Mouse (Mus musculus) T-helper 1 cell (primary cell): ENCODE measurements around the gene Gtpbp1.

Source experiments
- in situ Hi-C: fragments of 300-600 bp; cut with MboI, MseI; formaldehyde crosslinking; loops from one replicate; pipeline ENCODE4 v1.15.1; 2025; ENCODE audit warnings: high pct_unique_total_duplicates

Gene Gtpbp1

GRCm38 (mm10) chr15:79751772-79752171 is 61.1 kb downstream of the Gtpbp1 start:
- in situ Hi-C loops = no loop called here

GRCm38 (mm10) chr15:79752742-79753419 is 62.2 kb downstream of the Gtpbp1 start:
- in situ Hi-C loops = no loop called here

GRCm38 (mm10) chr15:79753420-79753752 is 62.7 kb downstream of the Gtpbp1 start:
- in situ Hi-C loops = no loop called here

DNA sequence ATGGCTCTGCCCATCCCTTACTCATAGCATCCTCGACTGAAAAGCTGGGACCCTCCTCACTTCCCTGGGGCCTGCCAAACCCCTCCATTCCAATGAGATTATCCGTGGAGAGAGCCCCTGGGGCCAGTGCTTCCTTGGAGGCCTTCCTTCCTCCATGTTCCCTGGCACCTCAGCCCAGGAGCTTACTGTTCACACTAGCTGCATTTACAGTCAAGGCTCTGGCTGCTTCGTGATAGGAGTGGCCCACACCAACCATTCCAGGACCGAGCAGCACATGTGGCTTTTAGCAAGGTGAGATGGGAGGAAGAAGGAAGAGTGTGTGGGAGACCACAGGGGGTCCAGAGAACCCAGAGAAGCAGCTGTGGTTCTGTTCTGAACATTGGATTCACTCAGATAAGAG is 63.2 kb downstream of the Gtpbp1 start:
- in situ Hi-C loops = no loop called here

DNA sequence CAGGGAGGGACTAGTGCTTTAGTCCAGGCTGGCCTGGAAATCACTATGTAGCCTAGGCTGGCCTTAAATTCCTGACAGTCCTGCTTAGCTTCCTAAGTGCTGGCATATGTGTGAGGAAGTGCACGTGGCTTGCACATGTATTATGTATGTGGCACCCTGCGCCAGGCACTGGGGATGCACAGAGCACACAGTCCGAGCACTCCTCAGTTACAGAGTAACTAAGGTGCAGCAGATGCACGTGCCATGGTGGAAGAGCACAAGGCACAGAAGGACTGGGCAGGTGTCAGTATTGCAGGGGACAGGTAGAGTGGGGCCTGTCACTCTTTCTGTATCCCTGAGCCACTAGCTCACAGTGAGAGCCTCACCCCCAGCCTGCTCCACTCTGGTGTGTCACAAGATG is 64.5 kb downstream of the Gtpbp1 start:
- in situ Hi-C loops = no loop called here

DNA sequence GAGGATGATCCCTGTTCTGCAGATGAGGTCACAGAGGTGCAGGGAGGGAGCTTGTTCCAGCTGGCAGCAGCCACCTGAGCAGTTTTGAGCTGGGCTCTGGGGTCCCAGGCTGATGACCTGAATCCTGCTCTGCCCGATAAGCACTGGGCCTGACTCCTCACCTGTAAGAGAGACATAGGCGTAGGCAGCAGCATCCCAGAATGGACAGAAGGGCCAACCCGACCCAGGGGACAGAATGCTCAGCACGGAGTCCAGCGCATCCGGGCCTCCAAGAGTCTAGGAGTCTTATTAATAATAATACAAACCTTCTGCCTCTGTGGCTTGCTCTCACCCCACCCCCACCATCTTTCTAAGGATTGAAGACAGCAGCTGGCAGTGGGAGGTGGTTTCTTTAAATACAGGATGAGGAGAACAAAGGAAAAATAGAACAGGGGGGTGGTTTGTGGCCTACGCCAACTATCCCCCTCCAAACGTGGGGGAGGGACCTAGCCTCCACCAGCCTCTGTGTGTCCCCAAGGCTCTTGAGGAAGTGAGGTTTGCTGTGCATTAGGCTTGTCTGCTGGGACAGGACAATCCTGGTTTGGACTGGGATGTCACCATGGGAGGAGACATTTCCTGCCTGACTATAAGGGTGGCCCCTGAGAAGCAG is 65.5 kb downstream of the Gtpbp1 start:
- in situ Hi-C loops = no loop called here

DNA sequence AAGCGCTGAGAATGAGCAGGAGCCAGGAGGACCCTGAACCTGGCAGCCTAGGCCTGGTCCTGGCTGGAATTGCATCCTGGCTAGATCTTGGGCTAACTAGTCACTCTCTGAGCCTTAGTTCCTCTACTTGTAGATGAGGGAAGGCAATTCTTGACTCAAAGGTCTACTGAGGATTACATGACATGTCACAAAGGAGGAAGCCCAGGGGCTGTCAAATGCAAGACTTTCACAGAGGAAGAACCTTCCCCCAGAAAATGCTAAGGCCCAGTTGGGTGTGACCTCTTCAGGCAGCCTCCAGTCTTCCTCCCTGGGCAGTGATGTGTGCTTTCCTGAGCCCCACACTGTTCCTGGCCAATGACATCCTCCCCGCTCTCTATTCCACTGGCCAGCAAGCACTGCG is 66.5 kb downstream of the Gtpbp1 start:
- in situ Hi-C loops = no loop called here

DNA sequence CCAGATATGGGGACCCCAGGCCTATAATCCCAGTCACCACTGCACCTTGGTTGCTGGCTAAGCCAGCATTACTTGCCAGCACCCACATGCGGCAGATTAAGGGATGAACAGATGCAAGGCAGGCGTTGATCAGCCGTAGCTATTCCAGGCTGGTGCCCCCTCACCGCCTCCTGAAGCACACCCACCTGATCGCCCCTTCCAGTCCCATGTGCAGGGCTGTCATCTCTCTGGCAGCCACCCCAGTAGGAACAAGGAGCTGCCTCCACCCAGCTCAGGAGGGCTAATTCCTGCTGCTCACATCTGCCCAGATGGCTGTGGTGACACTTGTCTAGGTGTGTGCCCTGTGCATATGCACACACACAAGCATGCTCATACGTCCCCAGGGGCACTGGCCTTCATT is 70.3 kb downstream of the Gtpbp1 start:
- in situ Hi-C loops = no loop called here

- in situ Hi-C loops = no loop called here
Observed at GRCm38 (mm10) chr15:79763001-79763400, 72.4 kb downstream of the Gtpbp1 start.

GRCm38 (mm10) chr15:79763601-79764246 is 73.1 kb downstream of the Gtpbp1 start:
- in situ Hi-C loops = no loop called here

GRCm38 (mm10) chr15:79764539-79765267 is 74.1 kb downstream of the Gtpbp1 start:
- in situ Hi-C loops = no loop called here

- in situ Hi-C loops = no loop called here
Observed at GRCm38 (mm10) chr15:79765361-79765760, 74.7 kb downstream of the Gtpbp1 start.

GRCm38 (mm10) chr15:79766168-79766567 is 75.5 kb downstream of the Gtpbp1 start:
- in situ Hi-C loops = no loop called here

- in situ Hi-C loops = no loop called here
Observed at GRCm38 (mm10) chr15:79766586-79767071, 76.0 kb downstream of the Gtpbp1 start.

GRCm38 (mm10) chr15:79767327-79767961 is 76.8 kb downstream of the Gtpbp1 start:
- in situ Hi-C loops = no loop called here

GRCm38 (mm10) chr15:79768302-79768701 is 77.7 kb downstream of the Gtpbp1 start:
- in situ Hi-C loops = no loop called here

DNA sequence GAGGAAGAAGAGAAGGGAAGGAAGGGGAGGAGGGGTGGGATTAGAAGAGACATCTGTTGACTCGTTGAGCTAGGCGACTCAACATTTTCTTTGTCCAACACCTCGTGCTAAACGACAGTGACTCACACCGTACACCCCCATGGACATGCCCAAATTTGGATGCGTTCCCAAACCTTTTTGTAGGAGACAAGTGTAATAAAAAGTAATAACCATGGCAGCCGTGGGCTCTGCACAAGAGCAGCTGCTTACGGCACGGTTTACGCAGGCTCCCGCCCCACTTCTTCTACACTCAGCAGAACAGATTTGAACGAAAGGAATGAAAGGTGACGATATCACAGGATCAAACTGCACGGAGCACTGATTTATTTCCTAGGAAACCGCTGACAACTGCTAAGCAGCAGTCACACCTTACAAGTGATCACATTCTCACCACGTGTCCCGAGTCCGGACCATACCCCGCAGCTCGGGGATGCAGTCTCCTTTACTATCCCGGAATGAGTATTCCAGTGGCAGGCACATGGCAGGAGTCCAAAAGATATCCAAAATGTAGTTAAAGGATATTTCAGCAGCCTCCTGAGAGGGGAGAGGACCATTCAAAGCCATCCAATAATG is 80.1 kb downstream of the Gtpbp1 start:
- in situ Hi-C loops = loop anchor here (10.0 kb wide), 1 partner anchor 1586 kb away; no protein-coding TSS in a partner anchor
